Mouse (Mus musculus): ENCODE results near the gene Sstr2.

- TF ChIP-seq CTCF (IDR thresholded peaks at IDR 0.05; ENCODE audit: low read depth, low read length) (no peak), EP300 (IDR thresholded peaks at IDR 0.05; ENCODE audit: insufficient read depth, low read depth, low read length) (no peak), POLR2A (IDR thresholded peaks at IDR 0.05; ENCODE audit: insufficient read depth, low read length) (no peak)
Measured at GRCm38 (mm10) chr11:113658763-113659162, 39.6 kb downstream of the Sstr2 start.
